Mouse (Mus musculus): Measurements from ENCODE around the gene Vmn2r53. TPM values are rescaled to one million over a fixed set of nuclear protein-coding genes. Genes with fewer than 3 reads are reported as not detected.
"Not testable (repeated sequence)": the region's sequence is repeated elsewhere in the genome, so short reads cannot be mapped to it uniquely, and the experiment has no call there.

Vmn2r53 gene
- 0.10 TPM in 1 of 2 replicates, not detected in the other for polyA plus RNA-seq (2012; ENCODE audit: insufficient read depth, low replicate concordance)

- Histone ChIP-seq H3K4me3 (replicated peaks) (no peak within 1 kb of the TSS), H3K4me1 (no peaks in the 10 kb centered on the region), H3K27me3 (replicated peaks) (no peaks in the 10 kb centered on the region), H3K9me3 (no peaks in the 10 kb centered on the region; the same call in 1 of the 2 replicates), H3K36me3 (replicated peaks; ENCODE audit: low read length) (no peaks in the 10 kb centered on the region)
- no peak for TF ChIP-seq FLI1 (IDR thresholded peaks at IDR 0.05; ENCODE audit: low read length)
- TF ChIP-seq GATA1 (IDR thresholded peaks at IDR 0.05; ENCODE audit: borderline replicate concordance, low read length): no peak
These were observed at the start of gene Vmn2r53 for GRCm38 (mm10) chr7:12608688-12609087. Gene Vmn2r53 (minus strand): TSS chr7:12608788.

DNA sequence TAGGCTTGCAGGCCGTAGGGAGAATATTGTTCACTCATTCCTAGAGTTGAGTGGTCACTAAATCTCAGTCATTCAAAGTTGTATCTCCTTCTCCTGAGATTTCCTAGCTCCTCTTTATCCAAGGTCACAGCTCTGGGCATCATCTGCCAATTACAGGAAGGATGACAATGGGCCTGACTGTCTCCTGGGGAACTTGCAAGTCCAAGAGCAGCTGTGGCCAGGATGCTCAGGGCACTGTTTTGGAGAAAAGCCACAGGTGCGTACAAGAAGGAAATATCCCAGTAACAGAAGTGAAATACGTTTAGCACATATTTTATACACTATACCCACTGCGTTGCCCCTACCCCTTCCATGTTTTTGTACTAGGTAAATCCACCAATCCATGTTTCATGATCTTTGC lies 31.6 kb upstream of the Vmn2r53 start, which contains the start of gene Vmn2r54:
TSS of gene Vmn2r54 (minus strand) at position 101 of the 400 bp plus-strand sequence.
- H3K4me3 ChIP-seq (replicated peaks); H3K9me3 ChIP-seq; H3K4me1 ChIP-seq: not testable (repeated sequence)

More for the DNA sequence above, 31.6 kb upstream of the Vmn2r53 start, which contains the start of gene Vmn2r54:
- not testable (repeated sequence) for H3K36me3 ChIP-seq (replicated peaks; ENCODE audit: low read length); H3K27me3 ChIP-seq (replicated peaks)

Other genes starting within 250 kb of the Vmn2r53 start
- 2.0 TPM in 1 of 2 replicates, not detected in the other for gene Vmn1r84, start 239.5 kb downstream of the Vmn2r53 start, polyA plus RNA-seq (2012; ENCODE audit: insufficient read depth, low replicate concordance)
- not detected in 2 replicates for gene Zfp551, start 186.0 kb downstream of the Vmn2r53 start, polyA plus RNA-seq (2012; ENCODE audit: insufficient read depth, low replicate concordance)
- 1.1 and 1.3 TPM in 2 replicates for gene Zfp606, start 130.5 kb downstream of the Vmn2r53 start, polyA plus RNA-seq (2012; ENCODE audit: insufficient read depth, low replicate concordance)
- not detected in 2 replicates for gene 2900092C05Rik, start 96.3 kb downstream of the Vmn2r53 start, polyA plus RNA-seq (2012; ENCODE audit: insufficient read depth, low replicate concordance)
- gene Vmn2r54, start 31.5 kb upstream of the Vmn2r53 start, polyA plus RNA-seq (2012; ENCODE audit: insufficient read depth, low replicate concordance): not detected in 2 replicates
- gene Vmn2r55, start 76.2 kb upstream of the Vmn2r53 start, polyA plus RNA-seq (2012; ENCODE audit: insufficient read depth, low replicate concordance): not detected in 2 replicates
- not detected in 2 replicates for gene Vmn2r56, start 126.2 kb upstream of the Vmn2r53 start, polyA plus RNA-seq (2012; ENCODE audit: insufficient read depth, low replicate concordance)
- not detected in 2 replicates for gene Zscan18, start 194.8 kb upstream of the Vmn2r53 start, polyA plus RNA-seq (2012; ENCODE audit: insufficient read depth, low replicate concordance)
- not detected in 2 replicates for gene Zfp329, start 210.1 kb upstream of the Vmn2r53 start, polyA plus RNA-seq (2012; ENCODE audit: insufficient read depth, low replicate concordance)
- 0.65 TPM in 1 of 2 replicates, not detected in the other for gene Zfp110, start 226.0 kb upstream of the Vmn2r53 start, polyA plus RNA-seq (2012; ENCODE audit: insufficient read depth, low replicate concordance)

All from megakaryocyte, embryonic 14.5 days (primary cell).